Mouse (Mus musculus): Measurements from ENCODE around the gene Tek.
A peak's percentile ranks its signal among the peaks of the same experiment; 100 is the strongest.

- peak; percentile 48 for TF ChIP-seq CTCF (IDR thresholded peaks at IDR 0.05; ENCODE audit: low read depth)
- no peak for TF ChIP-seq EP300 (IDR thresholded peaks at IDR 0.05; ENCODE audit: low read depth)
Measured at GRCm38 (mm10) chr4:94827429-94827828, 88.3 kb downstream of the Tek start.

All from heart, postnatal 0 days (tissue).